Mouse (Mus musculus) heart, embryonic 14.5 days (tissue): ENCODE measurements around the gene Suclg2. TPM values are rescaled to one million over a fixed set of nuclear protein-coding genes. Genes with fewer than 3 reads are reported as not detected.

Experiments used
- ATAC-seq: fragments of 200-750 bp; cut with Nextera tagmentation; 2 replicates; pipeline ENCODE4 v1.8.0; 2017; ENCODE audit warnings: low read depth, moderate TSS enrichment; ENCODE audit not compliant: insufficient number of reproducible peaks, insufficient read depth, low FRiP score
- H3K27ac ChIP-seq, 2 experiments: fragments of 200-500 bp in 1 of 2; fragments of 300-500 bp in 1 of 2; sonication (generic) in 1 of 2; replicated peaks in 1 of 2; 2 replicates each; pipeline ENCODE4 v1.5.1; 2012 to 2014; ENCODE audit warnings: low read depth in 2 of 2, low read length in 2 of 2, control low read depth in 1 of 2, mild to moderate bottlenecking in 1 of 2, mixed read lengths in 1 of 2; ENCODE audit not compliant: control insufficient read depth in 1 of 2, insufficient read depth in 1 of 2
- H3K27me3 ChIP-seq: fragments of 300-500 bp; sonication (generic); 2 replicates; pipeline ENCODE4 v1.6.1; 2014; ENCODE audit warnings: mild to moderate bottlenecking, low read length, control low read depth; ENCODE audit not compliant: control insufficient read depth, insufficient read depth
- H3K36me3 ChIP-seq: fragments of 300-500 bp; sonication (generic); 2 replicates; pipeline ENCODE4 v1.6.1; 2014; ENCODE audit warnings: mild to moderate bottlenecking, control low read depth, low read length, mixed read lengths; ENCODE audit not compliant: control insufficient read depth, insufficient read depth
- H3K4me1 ChIP-seq, 2 experiments: fragments of 200-500 bp in 1 of 2; fragments of 300-500 bp in 1 of 2; sonication (generic) in 1 of 2; 2 replicates each; pipeline ENCODE4 v1.6.1; 2012 to 2014; ENCODE audit warnings: low read length in 2 of 2, control low read depth in 1 of 2, mixed read lengths in 1 of 2; ENCODE audit not compliant: control insufficient read depth in 2 of 2, insufficient read depth in 2 of 2
- H3K4me2 ChIP-seq: fragments of 300-500 bp; sonication (generic); 2 replicates; pipeline ENCODE4 v1.6.1; 2014; ENCODE audit warnings: mild to moderate bottlenecking, low read length
- H3K4me3 ChIP-seq, 2 experiments: fragments of 200-500 bp in 1 of 2; fragments of 300-500 bp in 1 of 2; sonication (generic) in 1 of 2; 2 replicates each; pipeline ENCODE4 v1.5.1; 2012 to 2014; ENCODE audit warnings: low read length in 2 of 2, mild to moderate bottlenecking in 2 of 2, control low read depth in 1 of 2, low read depth in 1 of 2, moderate library complexity in 1 of 2; ENCODE audit not compliant: control insufficient read depth in 1 of 2, insufficient read depth in 1 of 2
- H3K9ac ChIP-seq: fragments of 300-500 bp; sonication (generic); 2 replicates; pipeline ENCODE4 v1.6.1; 2014; ENCODE audit warnings: mild to moderate bottlenecking, low read length
- H3K9me3 ChIP-seq: fragments of 300-500 bp; sonication (generic); 2 replicates; pipeline ENCODE4 v1.6.1; 2016; ENCODE audit warnings: low read length, control low read depth; ENCODE audit not compliant: control insufficient read depth
- WGBS: fragments of 180-500 bp; shearing (Covaris S2); extraction: QIAGEN DNeasy Blood & Tissue Kit; methylation state at CpG from one replicate; pipeline ENCODE4 v1.1.7; 2014; 5-methylcytosine and 5-hydroxymethylcytosine counted together
- polyA plus RNA-seq: library from polyadenylated mRNA; unstranded; fragments of >200 nt; fragmentation: Nextera tagmentation; extraction: Ambion mirVana; gene quantifications from 2 replicates; pipeline ENCODE4 v1.2.1, GENCODE M21; 2014

Suclg2 gene
- polyA plus RNA-seq, 1 experiment from 2014 or later = 112 TPM

DNA sequence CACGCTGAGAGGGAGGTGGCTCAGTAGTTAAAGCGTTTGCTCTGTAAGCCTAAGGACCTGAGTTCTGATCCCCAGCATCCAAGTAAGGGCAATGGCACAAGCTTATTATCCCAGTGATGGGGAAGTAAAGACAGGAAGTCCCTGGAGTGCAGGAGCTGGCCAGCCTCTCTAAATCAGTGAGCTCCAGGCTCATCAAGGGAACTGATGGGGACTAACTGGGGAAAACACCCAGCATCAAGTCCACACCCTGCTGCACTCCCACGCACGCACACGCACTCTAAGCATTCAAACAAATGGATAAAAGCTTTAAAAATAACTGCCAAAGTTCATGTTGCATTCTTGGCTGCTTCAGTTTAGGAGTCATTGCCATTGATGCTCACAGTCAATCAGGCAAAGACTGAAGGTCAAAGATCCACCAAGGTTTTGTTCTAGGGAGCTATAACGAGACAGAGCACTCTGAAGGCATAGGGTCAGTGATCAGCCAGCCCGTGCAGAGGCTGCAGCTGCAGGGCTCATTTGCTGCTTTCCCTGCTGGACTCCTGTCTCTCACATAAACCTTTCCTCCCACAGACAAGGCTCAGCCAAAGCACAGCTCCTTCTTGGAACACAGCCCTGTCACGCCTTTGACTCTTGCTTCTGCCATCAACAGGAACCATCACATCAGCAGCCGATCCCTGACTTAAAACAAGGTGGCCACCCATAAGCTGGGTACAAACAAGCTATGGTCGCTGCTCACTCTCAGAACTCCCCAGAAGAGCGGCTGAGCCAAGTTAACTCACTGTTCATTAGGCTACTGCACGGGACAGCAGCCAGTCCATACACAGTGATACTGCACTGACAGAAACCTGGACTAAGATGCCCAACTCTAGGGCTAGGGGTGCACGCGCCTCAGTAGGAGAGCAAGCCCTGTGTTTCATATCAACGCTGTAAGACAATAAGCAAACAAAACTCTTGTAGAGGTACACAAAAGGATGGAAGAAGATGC, 121.5 kb downstream of the Suclg2 start:
- Histone ChIP-seq H3K4me1 (peaks cover 0 to 2% of the 10 kb centered on the region in 2 experiments; a peak in 1 of 4 replicates), H3K9ac (no peak overlapping the region), H3K27ac (no peak overlapping the region), H3K4me3 (no peak overlapping the region), H3K4me2 (no peak overlapping the region), H3K36me3 (peaks cover 8% of the 10 kb centered on the region; the same call in 1 of the 2 replicates), H3K27me3 (no peaks in the 10 kb centered on the region), H3K9me3 (no peaks in the 10 kb centered on the region)
- 74% methylated on average over 15 of the region's 15 CpGs for WGBS
- ATAC-seq = no peak

DNA sequence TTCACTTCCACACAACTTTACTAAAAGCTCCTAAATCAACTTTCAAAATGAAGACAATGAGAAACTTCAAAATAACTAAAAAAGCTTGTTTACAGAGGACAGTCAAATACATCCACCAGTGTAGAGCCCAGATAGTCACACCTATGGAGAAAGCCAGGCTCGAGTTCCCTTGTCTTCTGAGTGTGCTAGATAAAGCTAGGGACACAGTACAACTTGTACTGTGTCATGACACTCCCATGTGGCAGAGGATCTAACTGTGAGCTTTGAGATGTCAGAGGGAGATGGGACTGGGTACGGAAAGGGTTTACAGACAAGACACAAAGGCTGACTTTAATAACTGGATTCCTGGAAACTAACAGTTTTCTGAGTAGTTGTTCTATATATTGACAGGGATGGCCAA, 122.7 kb downstream of the Suclg2 start:
- WGBS = 56% methylated on average over 2 of the region's 2 CpGs

DNA sequence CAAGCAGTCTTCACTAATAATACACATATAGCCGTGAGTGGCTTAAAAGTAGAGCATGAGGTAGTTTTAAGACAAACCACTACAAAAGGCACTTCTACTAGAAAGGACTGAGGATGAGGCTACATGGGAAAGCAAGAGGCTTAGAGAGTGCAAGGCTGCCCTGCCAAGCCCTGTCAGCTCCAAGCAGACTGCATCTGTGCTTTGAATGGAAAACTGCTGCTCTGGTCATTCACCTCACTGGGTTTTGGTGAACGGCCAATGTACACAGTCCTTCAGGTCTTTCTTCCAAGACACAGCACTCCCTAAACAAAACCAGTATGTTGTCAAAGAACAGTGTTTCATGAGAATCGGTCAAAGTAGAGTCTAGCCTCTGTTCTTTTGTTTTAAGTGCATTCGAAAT, 124.4 kb downstream of the Suclg2 start:
- H3K4me3 ChIP-seq = no peak overlapping the region
- H3K27me3 ChIP-seq = no peaks in the 10 kb centered on the region
- no peak overlapping the region for H3K27ac ChIP-seq
- peaks cover 8% of the 10 kb centered on the region; the same call in 1 of the 2 replicates for H3K36me3 ChIP-seq
- H3K4me2 ChIP-seq = no peak overlapping the region
- no peaks in the 10 kb centered on the region for H3K9me3 ChIP-seq
- 67% methylated on average over 4 of the region's 4 CpGs for WGBS
- H3K4me1 ChIP-seq = peaks cover 0 to 2% of the 10 kb centered on the region in 2 experiments; a peak in 1 of 4 replicates
- no peak overlapping the region for H3K9ac ChIP-seq
- ATAC-seq = no peak

More for the DNA sequence above, 122.7 kb downstream of the Suclg2 start:
- Histone ChIP-seq H3K36me3 (peaks cover 8% of the 10 kb centered on the region; the same call in 1 of the 2 replicates), H3K4me2 (no peak overlapping the region), H3K4me1 (peaks cover 0 to 2% of the 10 kb centered on the region in 2 experiments; a peak in 1 of 4 replicates), H3K27me3 (no peaks in the 10 kb centered on the region), H3K9me3 (no peaks in the 10 kb centered on the region), H3K27ac (no peak overlapping the region), H3K9ac (no peak overlapping the region), H3K4me3 (no peak overlapping the region)
- ATAC-seq = no peak

DNA sequence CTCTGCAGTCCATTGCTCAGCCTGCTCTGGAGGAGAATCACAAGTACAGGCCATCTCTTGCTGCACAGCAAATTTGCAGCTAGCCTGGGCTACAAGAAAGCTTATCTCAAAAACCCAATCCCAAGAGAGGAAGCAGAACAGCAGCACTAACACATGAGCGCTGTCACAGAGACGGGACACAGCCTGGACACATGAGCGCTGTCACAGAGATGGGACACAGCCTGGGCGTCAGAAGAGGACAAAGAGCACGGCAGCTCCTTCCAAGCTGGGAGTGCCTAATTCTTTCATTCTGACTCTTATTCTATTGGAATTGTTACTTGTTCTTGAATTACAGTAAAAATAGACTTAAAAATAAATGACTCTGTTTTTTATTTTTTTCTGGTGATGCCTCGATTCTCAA, 126.2 kb downstream of the Suclg2 start:
- H3K4me1 ChIP-seq = peaks cover 0 to 2% of the 10 kb centered on the region in 2 experiments; a peak in 1 of 4 replicates
- no peak overlapping the region for H3K4me3 ChIP-seq
- H3K27ac ChIP-seq = no peak overlapping the region
- H3K36me3 ChIP-seq = peaks cover 8% of the 10 kb centered on the region; the same call in 1 of the 2 replicates
- ATAC-seq = no peak
- WGBS = 75% methylated on average over 6 of the region's 6 CpGs
- H3K9me3 ChIP-seq = no peaks in the 10 kb centered on the region
- H3K4me2 ChIP-seq = no peak overlapping the region
- no peak overlapping the region for H3K9ac ChIP-seq
- no peaks in the 10 kb centered on the region for H3K27me3 ChIP-seq

DNA sequence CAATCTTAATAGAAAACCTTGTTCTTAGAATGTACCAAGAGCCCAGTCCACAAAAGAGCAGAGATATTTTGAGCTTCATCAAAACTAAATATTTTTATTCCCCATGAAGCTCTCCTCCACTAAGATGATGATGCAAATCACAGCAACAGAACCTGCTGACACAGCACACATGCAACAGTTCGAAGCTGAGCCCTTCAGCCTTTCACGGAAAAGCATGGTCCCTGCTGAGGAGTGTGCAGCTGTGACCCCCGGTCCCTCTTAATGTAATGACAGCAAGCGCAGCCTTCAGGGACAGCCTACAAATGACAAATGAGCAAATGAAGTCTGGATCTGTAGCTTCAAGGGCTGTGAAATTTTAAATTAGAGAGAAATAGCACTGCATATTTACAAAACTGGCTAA, 128.1 kb downstream of the Suclg2 start:
- ATAC-seq = no peak
- Histone ChIP-seq H3K9ac (no peak overlapping the region), H3K27ac (no peak overlapping the region), H3K4me3 (no peak overlapping the region), H3K4me1 (peaks cover 0 to 2% of the 10 kb centered on the region in 2 experiments; a peak in 1 of 4 replicates), H3K9me3 (no peaks in the 10 kb centered on the region), H3K27me3 (no peaks in the 10 kb centered on the region), H3K36me3 (peaks cover 8% of the 10 kb centered on the region; the same call in 1 of the 2 replicates), H3K4me2 (no peak overlapping the region)
- 76% methylated on average over 4 of the region's 4 CpGs for WGBS

DNA sequence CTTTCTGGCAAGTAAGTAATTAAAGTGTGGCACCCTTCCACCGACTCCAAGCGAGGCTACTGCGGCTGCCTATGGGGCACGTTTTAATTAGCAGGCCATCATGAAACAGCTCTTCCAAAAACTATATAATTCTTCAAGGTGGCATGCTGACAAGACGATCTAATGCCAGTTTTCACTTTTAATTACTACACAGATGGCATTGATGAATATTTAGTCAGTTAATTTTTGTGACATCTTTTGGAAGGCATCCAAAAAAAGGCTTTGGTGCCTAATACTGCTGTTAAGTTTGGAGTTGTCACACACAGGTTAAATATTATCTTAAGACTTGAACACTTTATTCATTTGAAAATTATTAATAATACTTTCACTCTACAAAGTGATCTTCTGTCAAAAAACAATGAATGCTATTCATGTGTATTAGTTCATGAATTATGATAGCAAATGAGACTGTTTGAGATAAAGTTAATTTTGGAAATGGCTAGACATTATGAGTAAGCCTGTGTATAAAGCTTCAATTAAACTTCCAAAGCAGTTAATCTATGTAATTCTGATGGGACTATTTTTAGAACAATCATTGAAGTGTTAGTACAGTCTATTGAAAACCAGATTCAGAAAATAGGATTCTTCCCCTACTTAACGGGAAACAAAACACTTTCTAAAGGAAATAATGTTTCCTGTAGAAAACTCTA, 131.3 kb downstream of the Suclg2 start:
- H3K9me3 ChIP-seq = no peaks in the 10 kb centered on the region

DNA sequence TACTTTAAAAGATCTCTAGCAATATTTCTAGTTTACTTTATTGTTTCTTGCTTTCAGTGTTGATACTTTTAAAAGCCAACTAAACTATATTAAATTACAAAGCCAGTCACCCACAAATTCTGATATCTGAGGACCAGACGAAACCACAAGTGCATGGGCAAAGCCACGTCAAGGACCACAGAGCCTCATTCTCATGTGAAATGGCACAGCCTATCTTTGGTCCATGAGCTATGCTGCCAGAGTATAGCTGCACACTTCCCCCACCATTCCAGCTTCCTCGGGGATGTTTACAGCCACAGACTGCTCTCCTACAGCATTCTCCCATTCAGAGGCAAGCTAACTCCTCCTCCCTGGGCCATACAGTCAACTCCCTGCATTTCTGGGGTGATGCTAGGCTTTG, 136.7 kb downstream of the Suclg2 start:
- H3K4me3 ChIP-seq = no peak overlapping the region
- H3K36me3 ChIP-seq = peaks cover 7% of the 10 kb centered on the region; the same call in 1 of the 2 replicates
- H3K9ac ChIP-seq = no peak overlapping the region
- no peaks in the 10 kb centered on the region; a peak in 1 of 4 replicates for H3K4me1 ChIP-seq
- no peak overlapping the region for H3K4me2 ChIP-seq
- no peaks in the 10 kb centered on the region for H3K27me3 ChIP-seq
- no peaks in the 10 kb centered on the region for H3K9me3 ChIP-seq
- 77% methylated on average over 3 of the region's 3 CpGs for WGBS
- no peak overlapping the region for H3K27ac ChIP-seq
- ATAC-seq = no peak

More for the DNA sequence above, 131.3 kb downstream of the Suclg2 start:
- Histone ChIP-seq H3K9ac (no peak overlapping the region), H3K4me2 (no peak overlapping the region), H3K27me3 (no peaks in the 10 kb centered on the region), H3K36me3 (no peaks in the 10 kb centered on the region), H3K27ac (no peak overlapping the region), H3K4me3 (no peak overlapping the region), H3K4me1 (no peaks in the 10 kb centered on the region)
- WGBS = 93% methylated on average over 6 of the region's 6 CpGs
- ATAC-seq = no peak
